Mouse (Mus musculus): ENCODE data around the gene Sox6. TPM values are rescaled to one million over a fixed set of nuclear protein-coding genes. Genes with fewer than 3 reads are reported as not detected.

Gene Sox6
- total and polyA plus RNA-seq, 3 experiments = 0.09 to 1.3 (median 0.90) TPM

- no peaks in the 10 kb centered on the region for H3K27me3 ChIP-seq (replicated peaks)
- no peaks in the 10 kb centered on the region for H3K79me2 ChIP-seq (replicated peaks; ENCODE audit: control insufficient read depth, extremely low read depth, insufficient read depth, poor library complexity, severe bottlenecking)
- no peak for DNase-seq (ENCODE audit: extremely low read depth)
- no peak overlapping the region for H3K27ac ChIP-seq (ENCODE audit: insufficient read depth, low read depth)
- H3K4me1 ChIP-seq (ENCODE audit: control insufficient read depth in 1 of 2, insufficient read depth in 2 of 2) = no peaks in the 10 kb centered on the region
- no peak overlapping the region for H3K4me2 ChIP-seq (ENCODE audit: insufficient read depth, low read depth, poor library complexity, severe bottlenecking)
- in situ Hi-C loops (cut with MboI; ENCODE audit: low pct_ligation_motif_present, low pct_unique_long_range_greater_than_20kb, low sequenced_read_pairs) = no loop called here
- H3K4me3 ChIP-seq (replicated peaks in 1 of 3; ENCODE audit: low read depth in 2 of 3, low read length in 2 of 3, poor library complexity in 1 of 3) = no peak overlapping the region
- dilution Hi-C loops (cut with MboI; ENCODE audit: extremely low pct_ligation_motif_present, extremely low pct_unique_long_range_greater_than_20kb, low sequenced_read_pairs) = no loop called here
- no peaks in the 10 kb centered on the region for H3K9me3 ChIP-seq (replicated peaks; ENCODE audit: low read length)
- no peak overlapping the region for H3K9ac ChIP-seq (ENCODE audit: insufficient read depth, low read depth)
- TF ChIP-seq ELF1 (IDR thresholded peaks at IDR 0.05; ENCODE audit: low read depth, low read length) (no peak), IRF4 (IDR thresholded peaks at IDR 0.05; ENCODE audit: low read depth, low read length) (no peak), SMC3 (IDR thresholded peaks at IDR 0.05; ENCODE audit: low read depth, low read length) (no peak)
- H3K36me3 ChIP-seq (replicated peaks in 1 of 2; ENCODE audit: control insufficient read depth in 1 of 2, insufficient read depth in 1 of 2, low read length in 1 of 2) = no peaks in the 10 kb centered on the region
Measured at GRCm38 (mm10) chr7:115506385-115506784, 532.2 kb downstream of the Sox6 start.

- in situ Hi-C loops (cut with MboI; ENCODE audit: low pct_ligation_motif_present, low pct_unique_long_range_greater_than_20kb, low sequenced_read_pairs) (no loop called here), dilution Hi-C loops (cut with MboI; ENCODE audit: extremely low pct_ligation_motif_present, extremely low pct_unique_long_range_greater_than_20kb, low sequenced_read_pairs) (no loop called here)
- Histone ChIP-seq H3K9ac (ENCODE audit: insufficient read depth, low read depth) (no peak overlapping the region), H3K9me3 (replicated peaks; ENCODE audit: low read length) (no peaks in the 10 kb centered on the region), H3K4me3 (replicated peaks in 1 of 3; ENCODE audit: low read depth in 2 of 3, low read length in 2 of 3, poor library complexity in 1 of 3) (no peak overlapping the region), H3K36me3 (replicated peaks in 1 of 2; ENCODE audit: control insufficient read depth in 1 of 2, insufficient read depth in 1 of 2, low read length in 1 of 2) (no peaks in the 10 kb centered on the region), H3K27me3 (replicated peaks) (no peaks in the 10 kb centered on the region), H3K79me2 (replicated peaks; ENCODE audit: control insufficient read depth, extremely low read depth, insufficient read depth, poor library complexity, severe bottlenecking) (no peaks in the 10 kb centered on the region), H3K4me2 (ENCODE audit: insufficient read depth, low read depth, poor library complexity, severe bottlenecking) (no peak overlapping the region), H3K4me1 (ENCODE audit: control insufficient read depth in 1 of 2, insufficient read depth in 2 of 2) (no peaks in the 10 kb centered on the region), H3K27ac (ENCODE audit: insufficient read depth, low read depth) (no peak overlapping the region)
- no peak for DNase-seq (ENCODE audit: extremely low read depth)
- TF ChIP-seq SIN3A (IDR thresholded peaks at IDR 0.05; ENCODE audit: low read length) (no peak), ZC3H11A (IDR thresholded peaks at IDR 0.05; ENCODE audit: low read depth, low read length) (no peak), MYC (IDR thresholded peaks at IDR 0.05; ENCODE audit: low read depth, low read length) (no peak), JUND (conservative IDR thresholded peaks at IDR 0.05; ENCODE audit: low read depth, low read length) (no peak), NELFE (IDR thresholded peaks at IDR 0.05; ENCODE audit: low read depth, low read length) (no peak)
Measured at GRCm38 (mm10) chr7:115501497-115501896, 537.1 kb downstream of the Sox6 start.

GRCm38 (mm10) chr7:115500825-115501224 lies 537.8 kb downstream of the Sox6 start:
- no peak for TF ChIP-seq MAX (IDR thresholded peaks at IDR 0.05; ENCODE audit: low read length)
- no peak for TF ChIP-seq ZC3H11A (IDR thresholded peaks at IDR 0.05; ENCODE audit: low read depth, low read length)
- no peak for TF ChIP-seq RCOR1 (conservative IDR thresholded peaks at IDR 0.05; ENCODE audit: low read depth, low read length)
- no peak for TF ChIP-seq MEF2A (IDR thresholded peaks at IDR 0.05; ENCODE audit: borderline replicate concordance, low read depth, low read length)
- TF ChIP-seq TCF12 (IDR thresholded peaks at IDR 0.05; ENCODE audit: low read depth, low read length) = no peak
- TF ChIP-seq E2F4 (IDR thresholded peaks at IDR 0.05; ENCODE audit: insufficient replicate concordance, low read depth, low read length) = no peak
- no peak for TF ChIP-seq ZNF384 (IDR thresholded peaks at IDR 0.05; ENCODE audit: low read depth, low read length)
- TF ChIP-seq POLR2A (IDR thresholded peaks at IDR 0.05; ENCODE audit: low read depth, low read length) = no peak
- no peak for TF ChIP-seq TBP (conservative IDR thresholded peaks at IDR 0.05; ENCODE audit: low read depth, low read length)
- TF ChIP-seq CHD2 (IDR thresholded peaks at IDR 0.05; ENCODE audit: low read length) = no peak
- TF ChIP-seq NELFE (IDR thresholded peaks at IDR 0.05; ENCODE audit: low read depth, low read length) = no peak
- no peak for TF ChIP-seq HCFC1 (IDR thresholded peaks at IDR 0.05; ENCODE audit: low read depth, low read length)
- no peak for TF ChIP-seq RAD21 (IDR thresholded peaks at IDR 0.05; ENCODE audit: low read depth, low read length)
- no peak for TF ChIP-seq PAX5 (IDR thresholded peaks at IDR 0.05; ENCODE audit: low read length)
- no peak for TF ChIP-seq SIN3A (IDR thresholded peaks at IDR 0.05; ENCODE audit: low read length)
- no peak for TF ChIP-seq USF1 (IDR thresholded peaks at IDR 0.05; ENCODE audit: low read depth, low read length)
- no peak for TF ChIP-seq MAZ (IDR thresholded peaks at IDR 0.05; ENCODE audit: low read depth, low read length)
- TF ChIP-seq CTCF (conservative IDR thresholded peaks at IDR 0.05 in 1 of 2, IDR thresholded peaks at IDR 0.05 in 1 of 2; ENCODE audit: low read depth in 2 of 2, low read length in 2 of 2) = no peak
- no peak for TF ChIP-seq ETS1 (conservative IDR thresholded peaks at IDR 0.05; ENCODE audit: low read depth, low read length)
- H3K27ac ChIP-seq (ENCODE audit: insufficient read depth, low read depth) = no peak overlapping the region
- H3K9me3 ChIP-seq (replicated peaks; ENCODE audit: low read length) = no peaks in the 10 kb centered on the region
- H3K4me1 ChIP-seq (ENCODE audit: control insufficient read depth in 1 of 2, insufficient read depth in 2 of 2) = no peaks in the 10 kb centered on the region
- in situ Hi-C loops (cut with MboI; ENCODE audit: low pct_ligation_motif_present, low pct_unique_long_range_greater_than_20kb, low sequenced_read_pairs) = no loop called here
- H3K4me2 ChIP-seq (ENCODE audit: insufficient read depth, low read depth, poor library complexity, severe bottlenecking) = no peak overlapping the region
- H3K4me3 ChIP-seq (replicated peaks in 1 of 3; ENCODE audit: low read depth in 2 of 3, low read length in 2 of 3, poor library complexity in 1 of 3) = no peak overlapping the region
- H3K9ac ChIP-seq (ENCODE audit: insufficient read depth, low read depth) = no peak overlapping the region
- no peaks in the 10 kb centered on the region for H3K27me3 ChIP-seq (replicated peaks)
- H3K36me3 ChIP-seq (replicated peaks in 1 of 2; ENCODE audit: control insufficient read depth in 1 of 2, insufficient read depth in 1 of 2, low read length in 1 of 2) = no peaks in the 10 kb centered on the region
- dilution Hi-C loops (cut with MboI; ENCODE audit: extremely low pct_ligation_motif_present, extremely low pct_unique_long_range_greater_than_20kb, low sequenced_read_pairs) = no loop called here
- no peaks in the 10 kb centered on the region for H3K79me2 ChIP-seq (replicated peaks; ENCODE audit: control insufficient read depth, extremely low read depth, insufficient read depth, poor library complexity, severe bottlenecking)
- DNase-seq (ENCODE audit: extremely low read depth) = no peak
